Mouse (Mus musculus) embryonic facial prominence, embryonic 13.5 days (tissue): Measurements from ENCODE around the gene Tmed8. TPM values are rescaled to one million over a fixed set of nuclear protein-coding genes. Genes with fewer than 3 reads are reported as not detected.
A peak's percentile ranks its signal among the peaks of the same experiment; 100 is the strongest.
"Not testable (repeated sequence)": the region's sequence is repeated elsewhere in the genome, so short reads cannot be mapped to it uniquely, and the experiment has no call there.

Experiments
- ATAC-seq: fragments of 200-750 bp; cut with Nextera tagmentation; 2 replicates; pipeline ENCODE4 v1.8.0; 2017; ENCODE audit warnings: low read depth; ENCODE audit not compliant: insufficient number of reproducible peaks, insufficient read depth, low FRiP score, low TSS enrichment
- H3K27ac ChIP-seq: fragments of 300-500 bp; sonication (generic); 2 replicates; pipeline ENCODE4 v1.5.1; 2015; ENCODE audit warnings: moderate library complexity, mild to moderate bottlenecking, inconsistent platforms
- H3K27me3 ChIP-seq: fragments of 300-500 bp; sonication (generic); 2 replicates; pipeline ENCODE4 v1.6.1; 2015; ENCODE audit warnings: mild to moderate bottlenecking, inconsistent platforms
- H3K36me3 ChIP-seq: fragments of 300-500 bp; sonication (generic); 2 replicates; pipeline ENCODE4 v1.6.1; 2015; ENCODE audit warnings: mild to moderate bottlenecking, inconsistent platforms
- H3K4me1 ChIP-seq: fragments of 300-500 bp; sonication (generic); 2 replicates; pipeline ENCODE4 v1.6.1; 2015; ENCODE audit warnings: inconsistent platforms
- H3K4me2 ChIP-seq: fragments of 300-500 bp; sonication (generic); 2 replicates; pipeline ENCODE4 v1.6.1; 2015; ENCODE audit warnings: moderate library complexity, mild to moderate bottlenecking, inconsistent platforms
- H3K4me3 ChIP-seq: fragments of 300-500 bp; sonication (generic); 2 replicates; pipeline ENCODE4 v1.5.1; 2015; ENCODE audit warnings: mild to moderate bottlenecking, inconsistent platforms
- H3K9ac ChIP-seq: fragments of 300-500 bp; sonication (generic); 2 replicates; pipeline ENCODE4 v1.6.1; 2015; ENCODE audit warnings: mild to moderate bottlenecking, inconsistent platforms
- H3K9me3 ChIP-seq: fragments of 300-500 bp; sonication (generic); 2 replicates; pipeline ENCODE4 v1.6.1; 2016; ENCODE audit warnings: inconsistent platforms
- WGBS: fragments of 180-500 bp; shearing (Covaris S2); methylation state at CpG from one replicate; pipeline ENCODE4 v1.1.7; 2015; ENCODE audit warnings: mixed read lengths; 5-methylcytosine and 5-hydroxymethylcytosine counted together
- polyA plus RNA-seq: library from polyadenylated mRNA; unstranded; fragments of >200 nt; fragmentation: Nextera tagmentation; extraction: Ambion mirVana; gene quantifications from 2 replicates; pipeline ENCODE4 v1.2.1, GENCODE M21; 2015

The Tmed8 gene
- polyA plus RNA-seq, 1 experiment from 2014 or later: 2.0 TPM

- 55% methylated on average over 7 of the region's 7 CpGs for WGBS
- ATAC-seq: no peak
- Histone ChIP-seq H3K4me1 (peaks cover 5% of the 10 kb centered on the region), H3K4me3 (no peak overlapping the region), H3K27ac (no peak overlapping the region), H3K4me2 (no peak overlapping the region), H3K9ac (no peak overlapping the region), H3K36me3 (peaks cover 19% of the 10 kb centered on the region), H3K27me3 (no peaks in the 10 kb centered on the region), H3K9me3 (no peaks in the 10 kb centered on the region)
Measured at GRCm38 (mm10) chr12:87158099-87158498, 42.2 kb downstream of the Tmed8 start.

DNA sequence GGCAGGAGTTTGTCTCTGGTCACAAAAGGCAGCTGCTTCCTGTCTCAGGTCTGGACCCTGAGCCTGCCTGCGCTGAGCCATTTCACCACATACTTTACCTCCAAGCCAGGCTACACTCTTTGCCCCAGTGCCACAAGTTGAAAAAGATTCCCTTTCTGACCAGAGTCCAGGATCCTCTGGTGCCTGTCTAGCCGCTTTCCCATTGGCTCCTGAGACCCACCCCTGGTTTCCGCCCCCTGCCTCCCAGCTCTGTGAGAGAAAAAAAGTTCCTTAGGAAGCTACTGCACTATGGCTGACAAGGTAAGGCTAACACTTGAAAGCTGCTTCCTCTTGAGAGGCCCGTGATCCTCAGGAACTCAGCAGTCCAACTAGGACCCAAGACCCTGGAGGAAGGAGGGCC, 42.9 kb downstream of the Tmed8 start:
- Histone ChIP-seq H3K36me3 (peaks cover 19% of the 10 kb centered on the region), H3K4me2 (no peak overlapping the region; the same call in 1 of the 2 replicates), H3K4me1 (peaks cover 5% of the 10 kb centered on the region), H3K27me3 (no peaks in the 10 kb centered on the region), H3K27ac (no peak overlapping the region), H3K4me3 (no peak overlapping the region), H3K9ac (0 out of 2 replicates have a peak overlapping the region, but pooled peaks have one; percentile 1), H3K9me3 (no peaks in the 10 kb centered on the region)
- no peak for ATAC-seq
- WGBS: 48% methylated on average over 4 of the region's 4 CpGs

GRCm38 (mm10) chr12:87154448-87154847, 45.8 kb downstream of the Tmed8 start:
- H3K36me3 ChIP-seq: peaks cover 11% of the 10 kb centered on the region
- not testable (repeated sequence) for H3K9ac ChIP-seq, H3K4me3 ChIP-seq, ATAC-seq, H3K27me3 ChIP-seq, H3K9me3 ChIP-seq, H3K27ac ChIP-seq, H3K4me1 ChIP-seq, H3K4me2 ChIP-seq
- WGBS: 83% methylated on average over 4 of the region's 4 CpGs

DNA sequence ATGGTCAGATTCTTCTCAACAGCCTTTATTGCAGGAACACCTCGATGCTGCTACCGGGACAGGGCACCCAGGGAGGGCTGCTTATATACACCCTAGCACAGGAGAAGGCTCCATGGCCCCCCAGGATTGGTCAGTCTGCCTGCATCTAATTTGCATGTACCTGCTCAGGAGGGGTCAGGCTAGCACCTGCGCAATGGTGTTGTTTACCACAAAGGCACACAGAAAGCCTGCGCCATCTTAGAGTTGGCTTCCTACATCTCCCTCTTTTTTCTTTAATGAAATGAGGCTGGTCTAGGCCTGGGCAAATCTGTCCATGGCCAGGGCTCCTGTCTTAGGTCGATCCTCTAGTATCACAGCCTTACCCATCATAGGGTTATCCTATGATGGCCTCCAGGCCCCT, 50.8 kb downstream of the Tmed8 start:
- Histone ChIP-seq H3K4me3 (no peak overlapping the region), H3K4me1 (peaks cover 15% of the 10 kb centered on the region), H3K9me3 (no peaks in the 10 kb centered on the region), H3K9ac (no peak overlapping the region), H3K27ac (no peak overlapping the region), H3K4me2 (no peak overlapping the region), H3K36me3 (peaks cover 3% of the 10 kb centered on the region; the same call in 1 of the 2 replicates), H3K27me3 (no peaks in the 10 kb centered on the region)
- WGBS: 98% methylated on average over 5 of the region's 5 CpGs
- no peak for ATAC-seq

GRCm38 (mm10) chr12:87148136-87148535, 52.1 kb downstream of the Tmed8 start:
- Histone ChIP-seq H3K36me3 (peaks cover 8% of the 10 kb centered on the region), H3K4me3 (peak overlapping the region; percentile 91), H3K4me1 (peaks cover 15% of the 10 kb centered on the region), H3K4me2 (peak overlapping the region; percentile 66), H3K27ac (peak overlapping the region; percentile 96), H3K9me3 (no peaks in the 10 kb centered on the region), H3K27me3 (no peaks in the 10 kb centered on the region), H3K9ac (peak overlapping the region; percentile 85)
- no peak for ATAC-seq
- WGBS: 15% methylated on average over 15 of the region's 15 CpGs

GRCm38 (mm10) chr12:87147395-87148089, 52.7 kb downstream of the Tmed8 start, which contains the start of gene Pomt2:
Gene Pomt2 (minus strand): TSS chr12:87147968.
- peak within 1 kb of the TSS; percentile 91 for H3K4me3 ChIP-seq
- no peaks in the 10 kb centered on the region for H3K9me3 ChIP-seq
- under 1% methylated on average over 61 of the region's 61 CpGs for WGBS
- H3K9ac ChIP-seq: peak within 1 kb of the TSS; percentile 85
- H3K4me1 ChIP-seq: peaks cover 15% of the 10 kb centered on the region
- no peaks in the 10 kb centered on the region for H3K27me3 ChIP-seq
- H3K27ac ChIP-seq: peak within 1 kb of the TSS; percentile 96
- H3K36me3 ChIP-seq: peaks cover 8% of the 10 kb centered on the region
- peak; percentile 97 for ATAC-seq
- H3K4me2 ChIP-seq: peak within 1 kb of the TSS; percentile 66

GRCm38 (mm10) chr12:87146966-87147365, 53.3 kb downstream of the Tmed8 start, which contains the start of gene Gstz1:
Gene Gstz1 (plus strand): TSS chr12:87147165.
- H3K4me2 ChIP-seq: peak within 1 kb of the TSS; percentile 66
- peak; percentile 85 for ATAC-seq
- H3K4me1 ChIP-seq: peaks cover 15% of the 10 kb centered on the region
- peak within 1 kb of the TSS; percentile 85 for H3K9ac ChIP-seq
- H3K27me3 ChIP-seq: no peaks in the 10 kb centered on the region
- H3K27ac ChIP-seq: peak within 1 kb of the TSS; percentile 96
- H3K4me3 ChIP-seq: peak within 1 kb of the TSS; percentile 91
- H3K36me3 ChIP-seq: peaks cover 8% of the 10 kb centered on the region
- H3K9me3 ChIP-seq: no peaks in the 10 kb centered on the region
- under 1% methylated on average over 27 of the region's 27 CpGs for WGBS

DNA sequence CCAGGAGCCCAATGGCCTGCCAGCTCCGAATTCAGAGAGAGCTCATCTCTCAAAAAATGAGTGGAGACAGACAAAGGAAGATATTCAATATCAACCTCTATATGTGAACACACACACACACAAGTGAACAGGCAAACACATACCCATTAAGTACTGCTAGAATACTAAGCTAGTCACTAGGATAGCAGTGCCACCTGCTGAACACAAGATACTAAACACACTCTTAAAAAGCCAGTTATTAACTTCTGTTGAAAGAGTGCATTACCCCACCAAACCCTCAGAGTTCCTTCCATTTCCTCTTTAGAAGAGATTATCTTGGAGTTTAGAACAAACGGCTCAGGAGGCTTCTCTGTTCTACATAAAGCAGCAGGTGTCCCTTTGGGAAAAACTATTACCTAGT, 58.1 kb downstream of the Tmed8 start:
- Histone ChIP-seq H3K27me3 (no peaks in the 10 kb centered on the region), H3K27ac (no peak overlapping the region), H3K4me2 (no peak overlapping the region), H3K4me3 (no peak overlapping the region), H3K9me3 (no peaks in the 10 kb centered on the region), H3K36me3 (peaks cover 13% of the 10 kb centered on the region), H3K4me1 (peaks cover 8% of the 10 kb centered on the region), H3K9ac (no peak overlapping the region)
- ATAC-seq: no peak
- WGBS: 74% methylated on average over 2 of the region's 2 CpGs

DNA sequence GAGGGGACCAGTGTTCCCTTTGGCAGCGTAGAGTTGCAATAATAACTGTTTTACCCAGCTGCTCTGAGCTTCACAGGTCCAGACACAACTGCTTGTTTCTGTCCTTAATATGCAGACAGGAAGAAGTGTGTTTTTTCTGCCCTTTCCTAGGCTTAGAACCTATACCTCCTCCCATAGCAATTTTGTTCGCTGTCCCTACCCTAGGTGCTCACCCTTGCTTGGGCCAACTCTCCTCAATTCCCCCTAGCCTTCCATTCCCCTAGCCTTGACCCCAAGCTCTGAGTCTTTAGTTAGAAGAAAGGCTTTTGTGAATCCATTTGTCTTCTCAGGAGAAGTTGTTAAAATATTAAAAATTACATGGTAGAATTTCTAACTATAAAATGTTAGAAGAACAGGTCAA, 61.5 kb downstream of the Tmed8 start:
- Histone ChIP-seq H3K4me1 (no peaks in the 10 kb centered on the region), H3K27ac (no peak overlapping the region), H3K4me2 (no peak overlapping the region), H3K4me3 (no peak overlapping the region), H3K9ac (no peak overlapping the region), H3K27me3 (no peaks in the 10 kb centered on the region), H3K36me3 (peaks cover 17% of the 10 kb centered on the region), H3K9me3 (no peaks in the 10 kb centered on the region)
- no peak for ATAC-seq
- WGBS: 67% methylated on average over 2 of the region's 2 CpGs

DNA sequence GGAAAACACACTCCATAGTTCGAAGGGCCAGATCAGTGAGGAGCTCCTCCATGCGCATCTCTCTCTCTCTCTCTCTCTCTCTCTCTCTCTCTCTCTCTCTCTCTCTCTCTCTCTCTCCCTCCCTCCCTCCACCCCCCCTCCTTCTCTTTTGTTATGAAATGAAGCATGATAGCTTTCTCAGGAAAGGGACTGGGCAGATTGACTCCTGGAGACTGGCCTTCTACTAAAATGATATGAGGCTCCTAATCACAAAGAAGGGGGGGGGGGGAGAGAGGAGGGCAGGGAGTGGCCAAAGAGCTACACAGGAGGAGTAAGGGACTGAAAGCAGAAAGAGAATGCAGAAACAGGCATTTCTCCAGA, 61.9 kb downstream of the Tmed8 start:
- ATAC-seq: no peak
- no peak overlapping the region for H3K9ac ChIP-seq
- H3K4me3 ChIP-seq: no peak overlapping the region
- no peaks in the 10 kb centered on the region for H3K4me1 ChIP-seq
- no peak overlapping the region for H3K27ac ChIP-seq
- H3K9me3 ChIP-seq: no peaks in the 10 kb centered on the region
- WGBS: 77% methylated on average over 2 of the region's 2 CpGs
- no peak overlapping the region for H3K4me2 ChIP-seq
- peaks cover 19% of the 10 kb centered on the region for H3K36me3 ChIP-seq
- no peaks in the 10 kb centered on the region for H3K27me3 ChIP-seq

GRCm38 (mm10) chr12:87137439-87138341, 62.6 kb downstream of the Tmed8 start:
- Histone ChIP-seq H3K36me3 (peaks cover 19% of the 10 kb centered on the region), H3K4me3 (no peak overlapping the region), H3K27ac (no peak overlapping the region), H3K4me2 (no peak overlapping the region), H3K4me1 (no peaks in the 10 kb centered on the region), H3K9me3 (no peaks in the 10 kb centered on the region), H3K27me3 (no peaks in the 10 kb centered on the region), H3K9ac (no peak overlapping the region)
- WGBS: 80% methylated on average over 15 of the region's 15 CpGs
- no peak for ATAC-seq
